Mouse (Mus musculus): ENCODE measurements around the gene Flcn. TPM values are rescaled to one million over a fixed set of nuclear protein-coding genes. Genes with fewer than 3 reads are reported as not detected.
A peak's percentile ranks its signal among the peaks of the same experiment; 100 is the strongest.

Flcn gene
- polyA plus RNA-seq, 1 experiment from 2014 or later = 30.1 TPM

GRCm38 (mm10) chr11:59779406-59779805 is 30.4 kb downstream of the Flcn start:
- 89% methylated on average over 4 of the region's 4 CpGs for WGBS
- no peak for DNase-seq (ENCODE audit: low spot score)
- Histone ChIP-seq H3K4me2 (ENCODE audit: low read length) (no peak overlapping the region), H3K36me3 (ENCODE audit: control insufficient read depth, insufficient read depth, low read length) (peaks cover 37% of the 10 kb centered on the region), H3K9ac (ENCODE audit: low read length) (no peak overlapping the region), H3K4me3 (ENCODE audit: low read depth, low read length) (no peak overlapping the region), H3K9me3 (ENCODE audit: control insufficient read depth, low read length) (no peaks in the 10 kb centered on the region), H3K27ac (ENCODE audit: low read depth) (no peak overlapping the region), H3K4me1 (replicated peaks; ENCODE audit: control insufficient read depth, insufficient read depth, low read length) (no peaks in the 10 kb centered on the region), H3K27me3 (replicated peaks; ENCODE audit: control insufficient read depth, insufficient read depth, low read length) (no peaks in the 10 kb centered on the region)
- no peak for ATAC-seq (replicated peaks; ENCODE audit: low FRiP score, low TSS enrichment, low read depth)

GRCm38 (mm10) chr11:59778874-59779223 is 31.0 kb downstream of the Flcn start:
- ATAC-seq (replicated peaks; ENCODE audit: low FRiP score, low TSS enrichment, low read depth) (0 out of 2 replicates have a peak, but pooled peaks have one; percentile 34), DNase-seq (ENCODE audit: low spot score) (no peak)
- Histone ChIP-seq H3K4me1 (replicated peaks; ENCODE audit: control insufficient read depth, insufficient read depth, low read length) (no peaks in the 10 kb centered on the region), H3K4me2 (ENCODE audit: low read length) (no peak overlapping the region), H3K9me3 (ENCODE audit: control insufficient read depth, low read length) (no peaks in the 10 kb centered on the region), H3K27ac (ENCODE audit: low read depth) (no peak overlapping the region), H3K4me3 (ENCODE audit: low read depth, low read length) (no peak overlapping the region), H3K36me3 (ENCODE audit: control insufficient read depth, insufficient read depth, low read length) (peaks cover 43% of the 10 kb centered on the region), H3K9ac (ENCODE audit: low read length) (no peak overlapping the region), H3K27me3 (replicated peaks; ENCODE audit: control insufficient read depth, insufficient read depth, low read length) (no peaks in the 10 kb centered on the region)
- 85% methylated on average over 1 of the region's 1 CpGs for WGBS

- ATAC-seq (replicated peaks; ENCODE audit: low FRiP score, low TSS enrichment, low read depth) (peak; percentile 66; the same call in 1 of the 2 replicates), DNase-seq (ENCODE audit: low spot score) (peak; percentile 82)
- Histone ChIP-seq H3K36me3 (ENCODE audit: control insufficient read depth, insufficient read depth, low read length) (peaks cover 48% of the 10 kb centered on the region), H3K9me3 (ENCODE audit: control insufficient read depth, low read length) (no peaks in the 10 kb centered on the region), H3K27me3 (replicated peaks; ENCODE audit: control insufficient read depth, insufficient read depth, low read length) (no peaks in the 10 kb centered on the region), H3K4me1 (replicated peaks; ENCODE audit: control insufficient read depth, insufficient read depth, low read length) (no peaks in the 10 kb centered on the region), H3K27ac (ENCODE audit: low read depth) (no peak overlapping the region), H3K9ac (ENCODE audit: low read length) (no peak overlapping the region), H3K4me2 (ENCODE audit: low read length) (no peak overlapping the region), H3K4me3 (ENCODE audit: low read depth, low read length) (no peak overlapping the region)
- WGBS = 56% methylated on average over 9 of the region's 9 CpGs
Measured at GRCm38 (mm10) chr11:59778181-59778873, 31.5 kb downstream of the Flcn start.

- no peaks in the 10 kb centered on the region for H3K4me1 ChIP-seq (replicated peaks; ENCODE audit: control insufficient read depth, insufficient read depth, low read length)
Measured at GRCm38 (mm10) chr11:59777259-59777658, 32.6 kb downstream of the Flcn start.

GRCm38 (mm10) chr11:59775435-59776148 is 34.2 kb downstream of the Flcn start:
- 87% methylated on average over 13 of the region's 13 CpGs for WGBS
- ATAC-seq (replicated peaks; ENCODE audit: low FRiP score, low TSS enrichment, low read depth) (no peak), DNase-seq (ENCODE audit: low spot score) (no peak)
- no peaks in the 10 kb centered on the region for H3K4me1 ChIP-seq (replicated peaks; ENCODE audit: control insufficient read depth, insufficient read depth, low read length)
- no peak overlapping the region for H3K9ac ChIP-seq (ENCODE audit: low read length)
- H3K9me3 ChIP-seq (ENCODE audit: control insufficient read depth, low read length) = no peaks in the 10 kb centered on the region
- H3K36me3 ChIP-seq (ENCODE audit: control insufficient read depth, insufficient read depth, low read length) = peaks cover 75% of the 10 kb centered on the region
- no peaks in the 10 kb centered on the region for H3K27me3 ChIP-seq (replicated peaks; ENCODE audit: control insufficient read depth, insufficient read depth, low read length)
- no peak overlapping the region for H3K4me3 ChIP-seq (ENCODE audit: low read depth, low read length)
- H3K4me2 ChIP-seq (ENCODE audit: low read length) = no peak overlapping the region
- no peak overlapping the region for H3K27ac ChIP-seq (ENCODE audit: low read depth)

More at GRCm38 (mm10) chr11:59777259-59777658, 32.6 kb downstream of the Flcn start:
- Histone ChIP-seq H3K27ac (ENCODE audit: low read depth) (no peak overlapping the region), H3K4me2 (ENCODE audit: low read length) (no peak overlapping the region), H3K9ac (ENCODE audit: low read length) (no peak overlapping the region), H3K27me3 (replicated peaks; ENCODE audit: control insufficient read depth, insufficient read depth, low read length) (no peaks in the 10 kb centered on the region), H3K36me3 (ENCODE audit: control insufficient read depth, insufficient read depth, low read length) (peaks cover 59% of the 10 kb centered on the region), H3K4me3 (ENCODE audit: low read depth, low read length) (no peak overlapping the region), H3K9me3 (ENCODE audit: control insufficient read depth, low read length) (no peaks in the 10 kb centered on the region)
- WGBS = 84% methylated on average over 5 of the region's 5 CpGs
- no peak for ATAC-seq (replicated peaks; ENCODE audit: low FRiP score, low TSS enrichment, low read depth)
- no peak for DNase-seq (ENCODE audit: low spot score)

GRCm38 (mm10) chr11:59774522-59774921 is 35.3 kb downstream of the Flcn start:
- Histone ChIP-seq H3K36me3 (ENCODE audit: control insufficient read depth, insufficient read depth, low read length) (peaks cover 84% of the 10 kb centered on the region), H3K4me2 (ENCODE audit: low read length) (no peak overlapping the region), H3K9me3 (ENCODE audit: control insufficient read depth, low read length) (no peaks in the 10 kb centered on the region), H3K4me3 (ENCODE audit: low read depth, low read length) (no peak overlapping the region), H3K27ac (ENCODE audit: low read depth) (no peak overlapping the region), H3K9ac (ENCODE audit: low read length) (no peak overlapping the region), H3K4me1 (replicated peaks; ENCODE audit: control insufficient read depth, insufficient read depth, low read length) (no peaks in the 10 kb centered on the region), H3K27me3 (replicated peaks; ENCODE audit: control insufficient read depth, insufficient read depth, low read length) (no peaks in the 10 kb centered on the region)
- 88% methylated on average over 4 of the region's 4 CpGs for WGBS
- DNase-seq (ENCODE audit: low spot score) (no peak), ATAC-seq (replicated peaks; ENCODE audit: low FRiP score, low TSS enrichment, low read depth) (no peak)

- DNase-seq (ENCODE audit: low spot score) (no peak), ATAC-seq (replicated peaks; ENCODE audit: low FRiP score, low TSS enrichment, low read depth) (no peak)
- H3K9ac ChIP-seq (ENCODE audit: low read length) = no peak overlapping the region
- 91% methylated on average over 4 of the region's 4 CpGs for WGBS
- H3K27me3 ChIP-seq (replicated peaks; ENCODE audit: control insufficient read depth, insufficient read depth, low read length) = no peaks in the 10 kb centered on the region
- no peak overlapping the region for H3K27ac ChIP-seq (ENCODE audit: low read depth)
- no peaks in the 10 kb centered on the region for H3K9me3 ChIP-seq (ENCODE audit: control insufficient read depth, low read length)
- no peak overlapping the region for H3K4me3 ChIP-seq (ENCODE audit: low read depth, low read length)
- H3K36me3 ChIP-seq (ENCODE audit: control insufficient read depth, insufficient read depth, low read length) = peaks cover 97% of the 10 kb centered on the region
- H3K4me1 ChIP-seq (replicated peaks; ENCODE audit: control insufficient read depth, insufficient read depth, low read length) = no peaks in the 10 kb centered on the region
- no peak overlapping the region for H3K4me2 ChIP-seq (ENCODE audit: low read length)
Measured at GRCm38 (mm10) chr11:59772902-59773301, 36.9 kb downstream of the Flcn start.

- Histone ChIP-seq H3K9ac (ENCODE audit: low read length) (no peak overlapping the region), H3K27me3 (replicated peaks; ENCODE audit: control insufficient read depth, insufficient read depth, low read length) (no peaks in the 10 kb centered on the region), H3K4me3 (ENCODE audit: low read depth, low read length) (no peak overlapping the region), H3K27ac (ENCODE audit: low read depth) (no peak overlapping the region), H3K4me1 (replicated peaks; ENCODE audit: control insufficient read depth, insufficient read depth, low read length) (no peaks in the 10 kb centered on the region), H3K36me3 (ENCODE audit: control insufficient read depth, insufficient read depth, low read length) (peaks cover 98% of the 10 kb centered on the region), H3K4me2 (ENCODE audit: low read length) (no peak overlapping the region), H3K9me3 (ENCODE audit: control insufficient read depth, low read length) (no peaks in the 10 kb centered on the region)
- ATAC-seq (replicated peaks; ENCODE audit: low FRiP score, low TSS enrichment, low read depth) = no peak
- WGBS = 89% methylated on average over 2 of the region's 2 CpGs
- no peak for DNase-seq (ENCODE audit: low spot score)
Measured at GRCm38 (mm10) chr11:59772291-59772690, 37.5 kb downstream of the Flcn start.

GRCm38 (mm10) chr11:59770753-59771152 is 39.1 kb downstream of the Flcn start:
- 91% methylated on average over 7 of the region's 7 CpGs for WGBS
- no peaks in the 10 kb centered on the region for H3K4me1 ChIP-seq (replicated peaks; ENCODE audit: control insufficient read depth, insufficient read depth, low read length)

More at GRCm38 (mm10) chr11:59770753-59771152, 39.1 kb downstream of the Flcn start:
- Histone ChIP-seq H3K27me3 (replicated peaks; ENCODE audit: control insufficient read depth, insufficient read depth, low read length) (no peaks in the 10 kb centered on the region), H3K27ac (ENCODE audit: low read depth) (no peak overlapping the region), H3K36me3 (ENCODE audit: control insufficient read depth, insufficient read depth, low read length) (peaks cover 98% of the 10 kb centered on the region), H3K4me3 (ENCODE audit: low read depth, low read length) (no peak overlapping the region), H3K4me2 (ENCODE audit: low read length) (no peak overlapping the region), H3K9ac (ENCODE audit: low read length) (no peak overlapping the region), H3K9me3 (ENCODE audit: control insufficient read depth, low read length) (no peaks in the 10 kb centered on the region)
- DNase-seq (ENCODE audit: low spot score) (no peak), ATAC-seq (replicated peaks; ENCODE audit: low FRiP score, low TSS enrichment, low read depth) (no peak)

All from intestine, embryonic 14.5 days (tissue).